Mouse (Mus musculus) small intestine, adult 2 months (tissue): ENCODE measurements around the gene Hjurp.

Experiments
- CTCF ChIP-seq: fragments of 200-500 bp; IDR thresholded peaks from 2 replicates; pipeline ENCODE4 v1.5.1; 2012; ENCODE audit warnings: low read depth, mild to moderate bottlenecking, control low read depth, inconsistent platforms, low read length, moderate library complexity, mixed read lengths; ENCODE audit not compliant: insufficient replicate concordance, insufficient read length; ENCODE audit errors: extremely low read depth
- POLR2A ChIP-seq: fragments of 200-500 bp; IDR thresholded peaks from 2 replicates; pipeline ENCODE4 v1.6.1; 2012; ENCODE audit warnings: low read depth, mild to moderate bottlenecking, control low read depth, inconsistent platforms, low read length, moderate library complexity

- TF ChIP-seq CTCF (no peak), POLR2A (no peak)
Measured at GRCm38 (mm10) chr1:88214462-88214952, 62.9 kb downstream of the Hjurp start.
